Mouse (Mus musculus): Measurements from ENCODE around the gene Lrrc8c.

Lrrc8c gene

GRCm38 (mm10) chr5:105501136-105501535, 18.1 kb upstream of the Lrrc8c start:
- DNase-seq (ENCODE audit: low spot score) = no peak

GRCm38 (mm10) chr5:105508813-105509212, 10.4 kb upstream of the Lrrc8c start:
- DNase-seq (ENCODE audit: low spot score) = no peak

GRCm38 (mm10) chr5:105512297-105512696, 6.9 kb upstream of the Lrrc8c start:
- DNase-seq (ENCODE audit: low spot score) = no peak

- no peak for DNase-seq (ENCODE audit: low spot score)
These were observed 3.7 kb upstream of the Lrrc8c start for GRCm38 (mm10) chr5:105515532-105515931.

- DNase-seq (ENCODE audit: low spot score) = no peak
These were observed 2.9 kb upstream of the Lrrc8c start for GRCm38 (mm10) chr5:105516290-105516689.

GRCm38 (mm10) chr5:105517992-105518625, 1.1 kb upstream of the Lrrc8c start:
- no peak for DNase-seq (ENCODE audit: low spot score)

GRCm38 (mm10) chr5:105518626-105519095, 527 bp upstream of the Lrrc8c start:
- DNase-seq (ENCODE audit: low spot score) = no peak

GRCm38 (mm10) chr5:105519976-105520300, 750 bp downstream of the Lrrc8c start:
- no peak for DNase-seq (ENCODE audit: low spot score)

GRCm38 (mm10) chr5:105520442-105520965, 1.3 kb downstream of the Lrrc8c start:
- DNase-seq (ENCODE audit: low spot score) = no peak

- no peak for DNase-seq (ENCODE audit: low spot score)
These were observed 4.3 kb downstream of the Lrrc8c start for GRCm38 (mm10) chr5:105523452-105523851.

GRCm38 (mm10) chr5:105525004-105525403, 5.8 kb downstream of the Lrrc8c start:
- DNase-seq (ENCODE audit: low spot score) = no peak

- DNase-seq (ENCODE audit: low spot score) = no peak
These were observed 7.0 kb downstream of the Lrrc8c start for GRCm38 (mm10) chr5:105526107-105526645.

- no peak for DNase-seq (ENCODE audit: low spot score)
These were observed 7.6 kb downstream of the Lrrc8c start for GRCm38 (mm10) chr5:105526766-105527165.

- no peak for DNase-seq (ENCODE audit: low spot score)
These were observed 8.5 kb downstream of the Lrrc8c start for GRCm38 (mm10) chr5:105527477-105528331.

- no peak for DNase-seq (ENCODE audit: low spot score)
These were observed 11.4 kb downstream of the Lrrc8c start for GRCm38 (mm10) chr5:105530576-105530975.

- no peak for DNase-seq (ENCODE audit: low spot score)
These were observed 16.0 kb downstream of the Lrrc8c start for GRCm38 (mm10) chr5:105535186-105535585.

- DNase-seq (ENCODE audit: low spot score) = no peak
These were observed 17.0 kb downstream of the Lrrc8c start for GRCm38 (mm10) chr5:105536172-105536571.

- no peak for DNase-seq (ENCODE audit: low spot score)
These were observed 18.0 kb downstream of the Lrrc8c start for GRCm38 (mm10) chr5:105537101-105537723.

GRCm38 (mm10) chr5:105541051-105541450, 21.9 kb downstream of the Lrrc8c start:
- no peak for DNase-seq (ENCODE audit: low spot score)

- no peak for DNase-seq (ENCODE audit: low spot score)
These were observed 25.9 kb downstream of the Lrrc8c start for GRCm38 (mm10) chr5:105545126-105545525.

GRCm38 (mm10) chr5:105547115-105547514, 27.9 kb downstream of the Lrrc8c start:
- DNase-seq (ENCODE audit: low spot score) = no peak

GRCm38 (mm10) chr5:105551808-105552207, 32.6 kb downstream of the Lrrc8c start:
- DNase-seq (ENCODE audit: low spot score) = no peak

Data from ovary, postnatal 10 days (tissue).